Mouse (Mus musculus) limb, embryonic 15.5 days (tissue): ENCODE results near the gene E2f4. TPM values are rescaled to one million over a fixed set of nuclear protein-coding genes. Genes with fewer than 3 reads are reported as not detected.

ENCODE experiments used
- ATAC-seq: fragments of 200-750 bp; cut with Nextera tagmentation; 2 replicates; pipeline ENCODE4 v1.8.0; 2017; ENCODE audit warnings: low read depth, moderate TSS enrichment; ENCODE audit not compliant: insufficient number of reproducible peaks, low FRiP score, low TSS enrichment
- H3K27ac ChIP-seq: fragments of 300-500 bp; sonication (generic); 2 replicates; pipeline ENCODE4 v1.5.1; 2015; ENCODE audit warnings: moderate library complexity, mild to moderate bottlenecking, inconsistent platforms
- H3K27me3 ChIP-seq: fragments of 300-500 bp; sonication (generic); 2 replicates; pipeline ENCODE4 v1.6.1; 2015; ENCODE audit warnings: inconsistent platforms
- H3K36me3 ChIP-seq: fragments of 300-500 bp; sonication (generic); 2 replicates; pipeline ENCODE4 v1.6.1; 2015; ENCODE audit warnings: inconsistent platforms
- H3K4me1 ChIP-seq: fragments of 300-500 bp; sonication (generic); 2 replicates; pipeline ENCODE4 v1.6.1; 2015; ENCODE audit warnings: inconsistent platforms
- H3K4me2 ChIP-seq: fragments of 300-500 bp; sonication (generic); 2 replicates; pipeline ENCODE4 v1.6.1; 2015; ENCODE audit warnings: mild to moderate bottlenecking, inconsistent platforms
- H3K4me3 ChIP-seq: fragments of 300-500 bp; sonication (generic); 2 replicates; pipeline ENCODE4 v1.5.1; 2015; ENCODE audit warnings: mild to moderate bottlenecking, inconsistent platforms
- H3K9ac ChIP-seq: fragments of 300-500 bp; sonication (generic); 2 replicates; pipeline ENCODE4 v1.6.1; 2015; ENCODE audit warnings: inconsistent platforms
- H3K9me3 ChIP-seq: fragments of 300-500 bp; sonication (generic); 2 replicates; pipeline ENCODE4 v1.6.1; 2016; ENCODE audit warnings: inconsistent platforms
- WGBS: fragments of 180-500 bp; shearing (Covaris S2); methylation state at CpG from one replicate; pipeline ENCODE4 v1.1.7; 2015; 5-methylcytosine and 5-hydroxymethylcytosine counted together
- microRNA counts: library from miRNA; unstranded; fragments of <30 nt; microRNA quantifications from one replicate; lab custom pipeline; 2016
- microRNA-seq: library from miRNA; unstranded; fragments of <30 nt; microRNA quantifications from one replicate; pipeline ENCODE4, GENCODE M21; 2016
- polyA plus RNA-seq: library from polyadenylated mRNA; unstranded; fragments of >200 nt; fragmentation: Nextera tagmentation; extraction: Ambion mirVana; gene quantifications from 2 replicates; pipeline ENCODE4 v1.2.1, GENCODE M21; 2015

Gene E2f4
- polyA plus RNA-seq, 1 experiment from 2014 or later = 63.7 TPM

DNA sequence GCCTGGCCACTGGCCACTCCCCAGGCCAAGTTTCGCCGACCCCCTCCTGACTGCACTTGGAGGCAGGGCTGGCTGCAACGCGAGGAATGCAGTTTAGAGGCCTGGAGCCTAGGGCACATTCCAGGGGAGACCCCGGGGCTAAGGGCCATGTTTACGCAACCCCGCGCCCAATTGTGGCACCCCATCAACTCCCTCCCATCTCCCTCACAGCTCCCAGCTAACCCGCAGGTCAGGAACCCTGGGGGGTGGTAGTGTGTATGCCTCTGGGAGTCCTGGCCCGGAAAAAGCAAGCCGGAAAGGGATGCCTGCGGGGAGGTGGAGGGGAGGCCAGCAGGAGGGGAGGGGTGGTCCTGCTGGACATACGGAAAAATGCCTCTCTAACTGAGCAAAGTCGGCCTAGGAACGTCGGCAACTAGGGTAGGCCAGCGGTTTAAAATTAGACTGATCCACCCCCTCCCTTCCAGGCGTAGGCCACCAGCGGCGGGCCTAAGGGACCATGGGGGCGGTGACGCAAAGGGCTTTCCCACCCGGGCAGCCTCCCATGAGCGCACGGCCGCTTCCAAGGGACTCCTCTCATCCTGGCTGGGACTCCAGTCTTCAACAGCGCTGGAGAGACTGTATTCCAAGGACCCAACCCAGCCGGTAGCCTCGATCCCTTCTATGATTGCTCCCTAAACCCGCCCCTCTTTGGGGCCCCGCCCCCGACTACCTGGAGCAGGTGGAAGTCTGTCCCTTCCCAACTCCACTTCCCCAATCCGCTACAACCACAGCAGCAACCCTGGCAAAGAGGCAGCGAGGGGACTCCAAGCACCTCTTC, 49.4 kb downstream of the E2f4 start:
- Histone ChIP-seq H3K4me3 (peak overlapping the region; percentile 61), H3K9ac (peak overlapping the region; percentile 60), H3K9me3 (no peaks in the 10 kb centered on the region), H3K4me1 (peaks cover 51% of the 10 kb centered on the region), H3K4me2 (peak overlapping the region; percentile 98), H3K27ac (peak overlapping the region; percentile 85), H3K27me3 (no peaks in the 10 kb centered on the region), H3K36me3 (no peaks in the 10 kb centered on the region)
- peak; percentile 0; the same call in 1 of the 2 replicates for ATAC-seq
- WGBS = 3% methylated on average over 34 of the region's 34 CpGs

DNA sequence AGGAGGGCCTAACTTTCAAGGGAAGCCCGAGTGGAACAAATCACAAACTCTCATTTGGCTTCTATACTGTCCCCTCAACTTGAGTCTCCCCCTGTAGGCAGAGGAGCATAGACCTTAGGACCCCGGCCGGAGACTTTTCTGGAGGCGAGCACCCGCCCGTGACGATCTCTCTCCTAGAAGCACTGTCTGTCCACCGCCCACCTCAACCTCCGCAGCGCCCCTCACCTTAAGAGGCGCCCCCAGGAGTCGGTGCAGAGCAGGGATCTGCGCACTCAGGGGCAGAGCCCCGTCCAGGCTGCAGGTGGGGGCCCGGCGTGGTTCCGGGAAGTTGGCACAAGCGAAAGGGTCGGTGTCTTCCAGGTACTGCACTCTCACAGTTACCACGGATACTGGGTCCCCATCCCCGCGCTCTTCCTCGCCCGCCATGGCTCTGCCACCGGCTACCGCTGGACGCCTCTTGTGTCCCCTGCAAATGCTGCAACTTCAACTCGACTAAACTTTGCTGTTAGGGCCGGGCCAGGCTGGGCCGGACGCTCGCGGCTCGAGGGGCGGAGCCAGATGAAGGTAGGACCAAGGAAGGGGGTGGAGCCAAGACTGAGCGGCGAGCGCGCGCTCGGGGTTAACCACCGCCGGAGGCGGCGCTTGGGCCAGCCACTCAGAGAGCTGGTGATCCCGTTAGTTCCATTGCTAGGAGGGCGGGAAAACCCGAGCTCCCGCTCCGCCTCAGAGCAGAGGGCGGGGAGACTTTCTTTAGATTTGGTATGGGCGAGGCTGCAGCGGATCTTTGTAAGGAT, 50.2 kb downstream of the E2f4 start, which contains the start of gene Fhod1:
TSS of gene Fhod1 (minus strand) at position 526 of the 794 bp plus-strand sequence.
- Histone ChIP-seq H3K9ac (peak within 1 kb of the TSS; percentile 67), H3K27me3 (no peaks in the 10 kb centered on the region), H3K9me3 (no peaks in the 10 kb centered on the region), H3K4me3 (peak within 1 kb of the TSS; percentile 61), H3K27ac (peak within 1 kb of the TSS; percentile 85), H3K4me1 (peaks cover 51% of the 10 kb centered on the region), H3K36me3 (no peaks in the 10 kb centered on the region), H3K4me2 (peak within 1 kb of the TSS; percentile 98)
- under 1% methylated on average over 53 of the region's 53 CpGs for WGBS
- peak; percentile 91 for ATAC-seq

DNA sequence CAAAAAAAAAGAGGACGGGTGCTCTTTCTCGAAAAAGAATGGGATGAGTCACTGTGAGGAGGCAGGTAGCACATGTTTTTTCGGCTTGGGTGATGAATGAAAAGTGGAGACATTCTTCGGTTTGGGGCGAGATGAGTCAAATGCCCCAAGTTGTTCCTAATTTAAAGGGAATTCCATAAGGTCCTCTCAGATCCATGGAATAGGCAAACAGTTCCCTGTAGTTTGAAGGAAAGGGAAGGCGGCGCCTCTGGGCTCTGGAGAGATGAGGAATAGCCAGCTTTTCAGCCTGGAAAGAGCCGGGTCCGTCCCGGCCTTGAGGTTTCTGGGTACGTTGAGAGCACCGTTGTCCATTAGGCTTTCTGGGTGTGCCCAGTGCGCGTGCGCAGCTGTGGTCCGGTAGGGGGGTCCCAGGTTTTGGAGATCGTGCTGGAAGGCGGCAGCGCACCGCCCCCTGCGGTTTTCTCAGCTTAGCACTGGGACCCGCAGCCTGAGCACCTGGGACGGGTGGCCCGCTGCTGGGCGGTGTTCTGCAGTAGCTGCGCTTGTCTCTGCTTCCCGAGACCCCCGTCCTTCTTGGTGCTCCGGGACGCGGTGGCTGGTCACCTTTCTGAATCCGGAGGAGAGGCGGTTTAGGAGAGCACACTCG, 51.1 kb downstream of the E2f4 start, which contains the start of gene Slc9a5:
TSS of gene Slc9a5 (plus strand) at position 394 of the 646 bp plus-strand sequence.
- peak within 1 kb of the TSS; percentile 67 for H3K9ac ChIP-seq
- H3K4me2 ChIP-seq = peak within 1 kb of the TSS; percentile 98
- H3K4me3 ChIP-seq = peak within 1 kb of the TSS; percentile 61
- H3K27me3 ChIP-seq = no peaks in the 10 kb centered on the region
- 0% methylated on average over 34 of the region's 34 CpGs for WGBS
- no peak for ATAC-seq
- peak within 1 kb of the TSS; percentile 85 for H3K27ac ChIP-seq
- H3K4me1 ChIP-seq = peaks cover 52% of the 10 kb centered on the region
- no peaks in the 10 kb centered on the region for H3K9me3 ChIP-seq
- H3K36me3 ChIP-seq = no peaks in the 10 kb centered on the region

GRCm38 (mm10) chr8:105349096-105349771, 51.8 kb downstream of the E2f4 start:
- WGBS = 1% methylated on average over 41 of the region's 48 CpGs
- no peaks in the 10 kb centered on the region for H3K27me3 ChIP-seq

DNA sequence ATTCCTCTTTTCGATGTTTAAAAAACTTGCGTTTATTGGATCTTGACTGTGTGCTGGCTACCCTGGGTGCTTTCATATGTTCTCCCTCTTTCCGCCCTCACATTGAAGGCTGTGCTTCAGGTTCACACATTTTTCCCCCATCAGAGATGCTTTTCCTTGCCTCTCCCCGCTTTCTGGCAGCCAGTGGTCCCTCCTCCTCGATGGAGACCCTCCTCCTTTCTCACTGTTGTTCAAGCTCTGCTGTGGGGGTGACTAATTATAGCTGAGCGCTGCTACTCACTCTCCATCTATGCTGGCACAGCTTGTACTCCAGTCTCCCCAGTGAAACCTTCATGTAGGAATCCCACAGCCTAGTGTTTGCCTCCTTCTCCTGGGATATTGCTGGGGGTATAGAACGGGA, 52.7 kb downstream of the E2f4 start:
- H3K9me3 ChIP-seq = no peaks in the 10 kb centered on the region
- peak overlapping the region; percentile 98 for H3K4me2 ChIP-seq
- peaks cover 54% of the 10 kb centered on the region for H3K4me1 ChIP-seq
- H3K4me3 ChIP-seq = peak overlapping the region; percentile 61
- no peak overlapping the region for H3K27ac ChIP-seq
- H3K27me3 ChIP-seq = no peaks in the 10 kb centered on the region
- no peak overlapping the region for H3K9ac ChIP-seq
- WGBS = 32% methylated on average over 7 of the region's 7 CpGs
- H3K36me3 ChIP-seq = no peaks in the 10 kb centered on the region
- ATAC-seq = no peak

More at GRCm38 (mm10) chr8:105349096-105349771, 51.8 kb downstream of the E2f4 start:
- Histone ChIP-seq H3K27ac (peak overlapping the region; percentile 82), H3K4me3 (peak overlapping the region; percentile 61), H3K9me3 (no peaks in the 10 kb centered on the region), H3K36me3 (no peaks in the 10 kb centered on the region), H3K4me2 (peak overlapping the region; percentile 98), H3K4me1 (peaks cover 53% of the 10 kb centered on the region), H3K9ac (peak overlapping the region; percentile 67)
- no peak for ATAC-seq

- no peak overlapping the region for H3K9ac ChIP-seq
- no peak for ATAC-seq
- peaks cover 12% of the 10 kb centered on the region for H3K36me3 ChIP-seq
- peaks cover 32% of the 10 kb centered on the region for H3K4me1 ChIP-seq
- H3K4me3 ChIP-seq = no peak overlapping the region
- H3K27me3 ChIP-seq = no peaks in the 10 kb centered on the region
- H3K27ac ChIP-seq = no peak overlapping the region
- H3K9me3 ChIP-seq = no peaks in the 10 kb centered on the region
- 63% methylated on average over 8 of the region's 8 CpGs for WGBS
- no peak overlapping the region for H3K4me2 ChIP-seq
Observed at GRCm38 (mm10) chr8:105353583-105354135, 56.2 kb downstream of the E2f4 start.

GRCm38 (mm10) chr8:105354549-105354948, 57.1 kb downstream of the E2f4 start:
- Histone ChIP-seq H3K4me1 (peaks cover 31% of the 10 kb centered on the region), H3K4me3 (no peak overlapping the region), H3K9me3 (no peaks in the 10 kb centered on the region), H3K27me3 (no peaks in the 10 kb centered on the region), H3K4me2 (no peak overlapping the region), H3K27ac (no peak overlapping the region; the same call in 1 of the 2 replicates), H3K36me3 (peaks cover 12% of the 10 kb centered on the region), H3K9ac (no peak overlapping the region)
- WGBS = 62% methylated on average over 4 of the region's 4 CpGs
- no peak for ATAC-seq

MicroRNAs within 50 kb of the gene (microRNA counts, 519-probe panel; counts per million panel counts)
- microRNA mmu-miR-328 (lab: Ali Mortazavi, UCI) = 2,158 counts per million, percentile 40 among the panel's probes with 10 or more counts

Small RNA genes lying within 50 kb of the gene (microRNA-seq; reads per million reads assigned to microRNA genes)
- gene Gm27320 (not detected), gene Mir328 (149 reads per million, percentile 54 among the genes with 10 or more reads in this experiment)

Other genes with a start within 250 kb of the E2f4 start
- gene Ces3a, start 249.1 kb upstream of the E2f4 start, polyA plus RNA-seq = not detected in 2 replicates
- gene Ces3b, start 213.9 kb upstream of the E2f4 start, polyA plus RNA-seq = not detected in 2 replicates
- gene Ces4a, start 165.9 kb upstream of the E2f4 start, polyA plus RNA-seq = not detected in 2 replicates
- gene Cbfb, start 127.0 kb upstream of the E2f4 start, polyA plus RNA-seq = 77.3 and 89.0 TPM in 2 replicates
- gene D230025D16Rik, start 72.5 kb upstream of the E2f4 start, polyA plus RNA-seq = 25.6 and 28.7 TPM in 2 replicates
- gene B3gnt9, start 42.5 kb upstream of the E2f4 start, polyA plus RNA-seq = 50.7 and 50.8 TPM in 2 replicates
- gene Tradd, start 33.1 kb upstream of the E2f4 start, polyA plus RNA-seq = 30.8 and 38.0 TPM in 2 replicates
- gene Fbxl8, start 33.0 kb upstream of the E2f4 start, polyA plus RNA-seq = 4.6 and 4.9 TPM in 2 replicates
- 0.33 and 0.41 TPM in 2 replicates for gene Hsf4, start 27.9 kb upstream of the E2f4 start, polyA plus RNA-seq
- 3.1 and 5.3 TPM in 2 replicates for gene Nol3, start 21.5 kb upstream of the E2f4 start, polyA plus RNA-seq
- gene 4931428F04Rik, start 7.8 kb upstream of the E2f4 start, polyA plus RNA-seq = 11.0 and 11.1 TPM in 2 replicates
- gene Exoc3l, start 1.6 kb upstream of the E2f4 start, polyA plus RNA-seq = 9.0 and 10.6 TPM in 2 replicates
- gene Elmo3, start 7.9 kb downstream of the E2f4 start, polyA plus RNA-seq = 8.9 TPM in 2 replicates
- 1.7 and 1.9 TPM in 2 replicates for gene Lrrc29, start 28.6 kb downstream of the E2f4 start, polyA plus RNA-seq
- gene Tmem208, start 28.7 kb downstream of the E2f4 start, polyA plus RNA-seq = 120 and 129 TPM in 2 replicates
- 1.6 and 1.8 TPM in 2 replicates for gene Fhod1, start 50.3 kb downstream of the E2f4 start, polyA plus RNA-seq
- 2.7 and 2.9 TPM in 2 replicates for gene Slc9a5, start 51.2 kb downstream of the E2f4 start, polyA plus RNA-seq
- gene Plekhg4, start 75.6 kb downstream of the E2f4 start, polyA plus RNA-seq = 0.55 and 0.88 TPM in 2 replicates
- gene Kctd19, start 115.8 kb downstream of the E2f4 start, polyA plus RNA-seq = not detected in 2 replicates
- 0.37 and 0.53 TPM in 2 replicates for gene Lrrc36, start 115.9 kb downstream of the E2f4 start, polyA plus RNA-seq
- gene Tppp3, start 173.9 kb downstream of the E2f4 start, polyA plus RNA-seq = 160 and 305 TPM in 2 replicates
- gene Zdhhc1, start 199.2 kb downstream of the E2f4 start, polyA plus RNA-seq = 40.0 and 42.2 TPM in 2 replicates
- gene Hsd11b2, start 221.1 kb downstream of the E2f4 start, polyA plus RNA-seq = 1.2 and 1.9 TPM in 2 replicates